Mouse (Mus musculus) stomach, postnatal 0 days (tissue): ENCODE results near the gene Hrct1. TPM values are rescaled to one million over a fixed set of nuclear protein-coding genes. Genes with fewer than 3 reads are reported as not detected.
A peak's percentile ranks its signal among the peaks of the same experiment; 100 is the strongest.

ENCODE experiments used
- ATAC-seq: fragments of 200-750 bp; cut with Nextera tagmentation; 2 replicates; pipeline ENCODE4 v1.8.0; 2017; ENCODE audit not compliant: low FRiP score, low TSS enrichment
- DNase-seq: peaks from one replicate; pipeline ENCODE4 v3.0.0-alpha.2; 2016; ENCODE audit warnings: low spot score
- H3K27ac ChIP-seq: fragments of 300-500 bp; sonication (generic); replicated peaks from 2 replicates; pipeline ENCODE4 v1.5.1; 2014; ENCODE audit warnings: mild to moderate bottlenecking, control low read depth
- H3K27me3 ChIP-seq: fragments of 300-500 bp; sonication (generic); 2 replicates; pipeline ENCODE4 v1.6.1; 2014; ENCODE audit warnings: low read length; ENCODE audit not compliant: control insufficient read depth, insufficient read depth
- H3K36me3 ChIP-seq: fragments of 300-500 bp; sonication (generic); 2 replicates; pipeline ENCODE4 v1.6.1; 2014; ENCODE audit warnings: low read length, mixed read lengths; ENCODE audit not compliant: control insufficient read depth, insufficient read depth
- H3K4me1 ChIP-seq: fragments of 300-500 bp; sonication (generic); replicated peaks from 2 replicates; pipeline ENCODE4 v1.6.1; 2014; ENCODE audit warnings: antibody characterized with exemption; ENCODE audit not compliant: control insufficient read depth, insufficient read depth
- H3K4me2 ChIP-seq: fragments of 300-500 bp; sonication (generic); replicated peaks from 2 replicates; pipeline ENCODE4 v1.6.1; 2014; ENCODE audit warnings: low read depth, mild to moderate bottlenecking, control low read depth, moderate library complexity
- H3K4me3 ChIP-seq: fragments of 300-500 bp; sonication (generic); 2 replicates; pipeline ENCODE4 v1.5.1; 2014; ENCODE audit warnings: low read depth, low read length, control low read depth
- H3K9ac ChIP-seq: fragments of 300-500 bp; sonication (generic); 2 replicates; pipeline ENCODE4 v1.6.1; 2014; ENCODE audit warnings: mild to moderate bottlenecking, low read length, control low read depth, mixed read lengths
- H3K9me3 ChIP-seq: fragments of 300-500 bp; sonication (generic); 2 replicates; pipeline ENCODE4 v1.6.1; 2016; ENCODE audit warnings: low read length; ENCODE audit not compliant: control insufficient read depth
- CTCF ChIP-seq: IDR thresholded peaks from 2 replicates; pipeline ENCODE4 v1.5.1; 2016; ENCODE audit warnings: antibody characterized with exemption, low read depth, mild to moderate bottlenecking, moderate library complexity
- EP300 ChIP-seq: optimal IDR thresholded peaks from 2 replicates; pipeline ENCODE3; 2016; ENCODE audit warnings: antibody characterized with exemption
- WGBS: fragments of 180-500 bp; shearing (Covaris S2); extraction: QIAGEN DNeasy Blood & Tissue Kit; methylation state at CpG from one replicate; pipeline ENCODE4 v1.1.7; 2014; 5-methylcytosine and 5-hydroxymethylcytosine counted together
- polyA plus RNA-seq: library from polyadenylated mRNA; unstranded; fragments of >200 nt; fragmentation: Nextera tagmentation; extraction: Ambion mirVana; gene quantifications from 2 replicates; pipeline ENCODE4 v1.2.1, GENCODE M21; 2015

Hrct1 gene
- polyA plus RNA-seq, 1 experiment from 2014 or later: 7.8 TPM

DNA sequence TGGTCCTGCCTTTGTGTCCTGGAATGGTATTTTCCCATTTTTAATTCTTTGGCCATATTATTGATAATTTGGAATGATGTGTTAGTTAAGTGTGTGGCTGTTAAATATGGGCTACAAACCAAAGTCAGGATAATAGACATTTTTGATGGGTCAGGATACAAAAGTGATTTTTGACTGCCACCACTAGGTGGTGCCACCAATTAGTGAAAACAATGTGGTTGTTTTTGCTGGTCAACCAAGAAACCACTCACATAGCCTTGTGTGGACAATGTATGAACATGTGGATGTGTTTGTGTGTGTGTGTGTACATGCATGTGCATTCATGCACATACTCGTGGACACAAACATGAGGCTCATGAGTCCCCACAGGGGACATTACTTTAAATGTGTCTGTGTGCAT, 2.2 kb upstream of the Hrct1 start:
- DNase-seq (peak; percentile 59), ATAC-seq (no peak)

DNA sequence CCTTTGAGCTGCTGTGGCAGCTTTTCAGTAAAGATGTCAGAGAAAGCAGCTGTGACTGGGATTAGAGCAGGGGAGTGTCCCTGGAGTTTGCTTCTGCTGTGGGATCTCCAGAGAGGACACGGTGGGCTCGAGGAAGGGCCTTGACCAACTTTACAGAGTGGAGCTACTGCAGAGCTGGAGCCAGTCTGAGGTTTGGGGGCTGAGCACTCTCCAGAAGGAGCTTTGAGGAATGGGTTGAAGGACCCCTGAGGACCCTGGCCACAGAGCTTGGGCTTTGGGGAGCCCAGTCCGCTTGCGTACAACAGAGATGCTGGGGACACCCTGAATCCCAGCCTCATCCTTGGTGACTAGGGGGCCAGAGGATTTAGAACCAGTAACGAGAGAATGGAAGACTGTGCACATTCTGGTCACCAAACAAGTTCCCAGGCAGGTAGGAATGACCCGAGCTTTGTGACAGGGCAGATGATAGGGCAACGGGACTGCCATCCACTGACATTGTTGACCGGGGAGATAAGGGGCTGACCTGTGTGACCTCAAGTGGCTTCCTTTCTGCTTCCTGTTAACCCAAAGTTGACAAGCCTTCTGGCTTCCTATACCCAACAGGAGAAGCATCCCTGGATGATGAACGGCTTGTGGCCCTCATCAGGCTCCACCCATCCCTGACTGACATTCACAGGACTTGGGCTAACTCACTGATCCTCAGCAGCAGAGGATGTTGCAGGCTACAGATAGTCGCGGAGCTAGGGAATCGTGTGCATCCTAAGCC, 577 bp upstream of the Hrct1 start:
- no peak overlapping the region for H3K9ac ChIP-seq
- H3K4me2 ChIP-seq: peak overlapping the region; percentile 14; the same call in 1 of the 2 replicates
- DNase-seq: no peak
- no peaks in the 10 kb centered on the region for H3K27me3 ChIP-seq
- H3K4me1 ChIP-seq: peaks cover 20% of the 10 kb centered on the region
- H3K27ac ChIP-seq: peak overlapping the region; percentile 98
- H3K36me3 ChIP-seq: no peaks in the 10 kb centered on the region
- ATAC-seq: no peak
- H3K9me3 ChIP-seq: no peaks in the 10 kb centered on the region
- WGBS: 40% methylated on average over 12 of the region's 12 CpGs
- TF ChIP-seq EP300: no peak
- TF ChIP-seq CTCF: no peak
- no peak overlapping the region for H3K4me3 ChIP-seq

More for the DNA sequence above, 2.2 kb upstream of the Hrct1 start:
- peak; percentile 90 for TF ChIP-seq CTCF
- no peak for TF ChIP-seq EP300
- Histone ChIP-seq H3K27ac (no peak overlapping the region), H3K4me2 (no peak overlapping the region), H3K4me1 (peaks cover 20% of the 10 kb centered on the region), H3K27me3 (no peaks in the 10 kb centered on the region), H3K36me3 (no peaks in the 10 kb centered on the region), H3K4me3 (no peak overlapping the region), H3K9ac (no peak overlapping the region), H3K9me3 (no peaks in the 10 kb centered on the region)
- 26% methylated on average over 1 of the region's 1 CpGs for WGBS

DNA sequence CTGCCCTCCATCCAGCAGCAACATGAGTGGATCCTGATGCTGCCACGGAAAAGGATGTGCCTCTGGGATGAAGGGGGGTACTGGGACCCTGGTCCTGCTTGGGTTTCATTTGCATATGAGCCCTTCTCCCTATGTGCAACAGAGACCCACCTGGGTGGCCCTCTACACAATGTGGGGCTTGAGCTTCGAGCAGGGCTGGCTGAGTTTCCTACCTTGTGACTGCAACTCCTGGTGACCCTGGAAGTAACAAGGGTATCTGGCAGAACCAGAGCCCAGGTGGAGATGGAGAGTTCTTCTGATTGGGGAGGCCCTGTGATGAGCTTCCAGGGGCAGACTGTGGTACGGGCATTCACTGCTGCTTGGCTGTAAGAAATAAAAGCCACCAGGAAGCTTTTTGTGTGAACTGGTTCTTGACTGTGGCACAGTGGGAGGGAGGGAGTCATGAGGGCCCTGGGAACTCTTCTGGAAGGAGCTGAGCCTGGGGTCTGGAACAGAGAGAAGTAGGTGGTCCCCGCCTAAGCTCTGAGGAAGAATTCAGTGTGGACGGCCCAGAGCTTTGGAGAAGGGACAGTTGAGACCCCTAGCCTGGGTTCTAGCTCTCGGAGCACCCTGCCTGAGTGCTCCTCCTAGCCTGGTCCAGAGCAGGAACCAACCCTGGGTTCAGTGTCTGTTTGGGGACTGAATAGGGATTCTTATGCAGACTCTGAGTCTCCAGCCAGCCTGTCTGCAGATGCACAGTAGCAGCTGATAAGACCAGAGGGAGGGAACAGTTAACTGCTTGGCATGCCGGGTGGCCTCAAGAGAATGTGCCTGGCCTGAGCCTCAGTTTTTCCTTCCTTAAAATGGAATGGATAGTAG, 959 bp downstream of the Hrct1 start:
- Histone ChIP-seq H3K27ac (peak overlapping the region; percentile 98), H3K4me3 (no peak overlapping the region), H3K4me2 (no peak overlapping the region; the same call in 1 of the 2 replicates), H3K4me1 (peaks cover 20% of the 10 kb centered on the region), H3K27me3 (no peaks in the 10 kb centered on the region), H3K36me3 (no peaks in the 10 kb centered on the region), H3K9ac (peak overlapping the region; percentile 48), H3K9me3 (no peaks in the 10 kb centered on the region)
- whole genome bisulfite sequencing: 50% methylated on average over 7 of the region's 7 CpGs
- no peak for DNase-seq
- peak; percentile 30; the same call in 1 of the 2 replicates for ATAC-seq
- TF ChIP-seq CTCF (no peak), EP300 (no peak)

DNA sequence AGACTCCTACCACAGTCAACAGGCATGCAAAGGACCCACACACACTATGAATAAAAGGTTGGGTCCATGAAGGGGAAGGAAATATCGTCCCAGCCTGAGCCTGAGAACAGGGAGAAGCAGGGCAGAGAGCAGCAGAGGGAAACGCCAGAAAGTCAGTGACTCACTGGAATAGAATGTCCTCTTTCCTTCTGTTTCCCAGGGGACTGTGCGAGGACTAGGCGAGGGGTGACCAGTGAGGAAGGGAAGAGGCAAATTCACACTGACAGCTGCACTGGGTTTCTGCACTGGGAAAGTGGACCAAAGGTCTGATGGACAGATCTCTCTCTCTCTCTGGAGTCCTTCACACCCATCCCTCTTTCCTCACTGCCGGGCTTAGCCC, 1.6 kb downstream of the Hrct1 start:
- peak overlapping the region; percentile 98 for H3K27ac ChIP-seq

DNA sequence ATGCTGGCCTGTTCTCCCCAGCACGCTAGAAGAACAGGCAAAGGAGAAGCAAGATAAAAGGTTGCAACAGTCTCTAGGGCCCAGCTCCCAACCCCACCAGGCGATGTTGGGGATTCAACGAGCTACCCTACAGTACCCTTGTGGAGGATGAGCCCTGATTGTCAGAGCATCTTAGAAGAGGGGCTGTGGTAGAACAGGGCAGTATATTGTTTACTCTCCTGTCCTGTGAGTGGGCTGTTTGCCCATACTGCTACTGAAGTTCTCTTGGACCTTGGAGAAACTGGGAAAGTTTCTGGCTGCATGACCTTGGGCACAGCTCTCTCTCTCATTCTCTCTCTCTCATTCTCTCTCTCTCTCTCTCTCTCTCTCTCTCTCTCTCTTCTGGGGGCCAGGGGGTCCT, 2.1 kb downstream of the Hrct1 start:
- Histone ChIP-seq H3K9me3 (no peaks in the 10 kb centered on the region), H3K4me3 (no peak overlapping the region), H3K27ac (peak overlapping the region; percentile 98), H3K36me3 (no peaks in the 10 kb centered on the region), H3K4me2 (no peak overlapping the region; the same call in 1 of the 2 replicates), H3K9ac (0 out of 2 replicates have a peak overlapping the region, but pooled peaks have one; percentile 35), H3K4me1 (peaks cover 20% of the 10 kb centered on the region), H3K27me3 (no peaks in the 10 kb centered on the region)
- WGBS: 45% methylated on average over 3 of the region's 3 CpGs
- TF ChIP-seq CTCF (no peak), EP300 (no peak)
- DNase-seq (no peak), ATAC-seq (no peak)

More for the DNA sequence above, 1.6 kb downstream of the Hrct1 start:
- Histone ChIP-seq H3K9ac (peak overlapping the region; percentile 48; the same call in 1 of the 2 replicates), H3K4me2 (no peak overlapping the region; the same call in 1 of the 2 replicates), H3K27me3 (no peaks in the 10 kb centered on the region), H3K9me3 (no peaks in the 10 kb centered on the region), H3K36me3 (no peaks in the 10 kb centered on the region), H3K4me3 (no peak overlapping the region), H3K4me1 (peaks cover 20% of the 10 kb centered on the region)
- DNase-seq: peak; percentile 72
- no peak for TF ChIP-seq CTCF
- no peak for TF ChIP-seq EP300
- ATAC-seq: peak; percentile 90
- 0% methylated on average over 5 of the region's 5 CpGs for WGBS
